Mouse (Mus musculus) lung, postnatal 0 days (tissue): ENCODE results near the gene Bdkrb2.

ENCODE experiments used
- CTCF ChIP-seq: IDR thresholded peaks from 2 replicates; pipeline ENCODE4 v1.5.1; 2016; ENCODE audit warnings: antibody characterized with exemption, mild to moderate bottlenecking
- EP300 ChIP-seq: IDR thresholded peaks from 2 replicates; pipeline ENCODE4 v1.6.1; 2016; ENCODE audit warnings: antibody characterized with exemption, mild to moderate bottlenecking, control low read depth

DNA sequence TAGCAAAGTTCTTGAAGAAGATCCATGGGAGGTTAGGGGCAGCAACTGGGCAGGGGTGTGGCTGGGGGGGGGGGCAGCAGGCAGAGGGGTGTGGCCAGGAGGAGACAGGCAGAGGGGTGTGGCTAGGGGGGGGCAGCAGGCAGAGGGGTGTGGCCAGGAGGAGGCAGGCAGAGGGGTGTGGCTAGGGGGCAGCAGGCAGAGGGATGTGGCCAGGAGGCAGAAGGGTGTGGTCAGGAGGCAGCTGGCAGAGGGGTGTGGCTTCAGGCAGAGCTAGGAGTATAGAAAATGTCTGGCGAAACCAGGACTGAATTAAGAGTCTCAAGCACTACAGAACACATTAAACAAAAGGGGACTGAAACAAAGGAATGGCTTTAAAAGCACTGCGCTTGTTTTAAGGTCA lies 20.5 kb downstream of the Bdkrb2 start:
- peak; percentile 16; the same call in 1 of the 2 replicates for TF ChIP-seq CTCF
- TF ChIP-seq EP300: no peak
